Mouse (Mus musculus): ENCODE results near the gene Sucla2. TPM values are rescaled to one million over a fixed set of nuclear protein-coding genes. Genes with fewer than 3 reads are reported as not detected.
"Not testable (repeated sequence)": the region's sequence is repeated elsewhere in the genome, so short reads cannot be mapped to it uniquely, and the experiment has no call there.

Gene Sucla2
- total RNA-seq, 1 experiment from 2014 or later = 62.5 TPM

DNA sequence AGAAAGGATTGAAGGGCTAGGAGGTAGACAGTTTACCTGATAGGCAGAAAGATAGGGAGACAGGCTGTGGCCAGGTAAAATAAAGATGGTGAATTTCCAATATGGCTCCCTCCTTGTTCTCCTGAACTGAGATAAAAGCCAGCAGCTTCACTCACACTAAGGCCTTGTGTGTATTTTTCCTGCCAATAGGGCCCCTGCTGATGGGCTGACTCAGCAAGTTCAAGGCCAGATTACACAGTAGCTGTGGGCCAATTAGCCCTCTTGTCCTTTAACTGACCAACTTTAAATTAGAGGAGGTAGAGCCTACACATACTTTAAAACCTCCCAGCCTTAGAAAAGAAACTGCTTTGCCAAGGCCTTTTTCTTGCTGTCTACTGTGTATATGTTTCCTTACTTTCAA, 51.2 kb downstream of the Sucla2 start:
- ATAC-seq (ENCODE audit: extremely low read depth, insufficient number of reproducible peaks, low FRiP score, poor library complexity, severe bottlenecking) = no peak

GRCm38 (mm10) chr14:73588080-73588479, 63.0 kb downstream of the Sucla2 start:
- no peak for ATAC-seq (ENCODE audit: extremely low read depth, insufficient number of reproducible peaks, low FRiP score, poor library complexity, severe bottlenecking)

DNA sequence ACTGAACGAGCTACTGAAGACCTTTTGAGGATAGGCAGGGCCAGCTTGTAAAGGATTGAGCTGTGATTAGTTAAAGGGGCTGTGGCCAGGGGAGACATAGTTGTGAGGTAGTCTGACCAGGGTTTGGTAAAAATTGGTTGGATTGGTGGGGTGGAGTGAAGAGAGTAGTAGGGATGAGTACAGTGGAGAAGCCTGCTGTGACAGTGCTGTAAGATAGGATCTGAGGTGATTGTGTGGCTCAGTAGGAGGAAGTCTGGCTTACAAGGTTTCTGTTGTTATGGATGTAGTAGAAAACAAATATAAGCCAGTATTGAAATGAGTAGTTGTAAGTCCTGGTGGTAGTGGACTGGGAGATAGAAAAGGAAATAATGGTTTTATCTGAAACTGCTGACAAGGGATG, 67.0 kb downstream of the Sucla2 start:
- ATAC-seq (ENCODE audit: extremely low read depth, insufficient number of reproducible peaks, low FRiP score, poor library complexity, severe bottlenecking) = no peak

GRCm38 (mm10) chr14:73599720-73600119, 74.6 kb downstream of the Sucla2 start:
- no peak for ATAC-seq (ENCODE audit: extremely low read depth, insufficient number of reproducible peaks, low FRiP score, poor library complexity, severe bottlenecking)

- ATAC-seq (ENCODE audit: extremely low read depth, insufficient number of reproducible peaks, low FRiP score, poor library complexity, severe bottlenecking) = no peak
Observed at GRCm38 (mm10) chr14:73607732-73608131, 82.6 kb downstream of the Sucla2 start.

DNA sequence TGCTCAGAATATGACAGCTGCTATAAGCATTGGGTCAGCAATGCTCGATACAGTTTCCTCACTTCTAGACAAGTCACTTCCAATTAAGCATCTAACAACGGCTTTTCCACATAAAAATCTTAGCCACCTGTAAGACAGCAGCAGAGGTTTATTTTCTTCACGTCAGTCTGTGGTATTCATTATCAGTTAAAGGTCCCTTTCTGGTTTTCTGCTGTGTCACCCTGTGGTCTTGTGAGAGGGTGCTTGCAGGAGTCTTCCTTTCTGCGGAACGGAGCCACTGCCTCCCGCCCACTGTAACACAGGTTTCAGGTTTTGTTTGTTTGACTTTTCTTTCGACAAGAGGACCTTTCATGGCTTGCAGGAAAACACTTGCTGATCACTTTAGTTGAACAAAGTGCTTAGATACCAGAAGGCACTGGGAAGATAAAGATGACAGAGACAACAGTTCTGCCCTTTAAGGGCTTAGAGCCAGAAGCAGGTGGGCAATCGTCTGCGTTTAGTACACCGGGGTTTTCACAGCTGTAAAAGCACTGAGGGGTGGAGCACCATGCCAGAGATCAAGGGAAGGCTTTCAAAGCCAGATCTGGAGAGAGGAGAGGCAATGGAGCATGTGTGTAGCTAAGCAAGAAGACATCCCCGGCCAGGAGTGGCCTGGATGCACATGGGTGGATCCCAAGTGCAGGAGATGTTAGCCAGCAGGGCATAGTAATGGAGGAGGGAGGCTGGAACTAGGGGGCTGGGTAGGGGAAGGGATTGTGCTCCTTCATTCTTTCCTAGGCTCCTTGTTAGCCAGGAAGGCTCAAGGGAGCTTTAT, 83.8 kb downstream of the Sucla2 start:
- ATAC-seq (ENCODE audit: extremely low read depth, insufficient number of reproducible peaks, low FRiP score, poor library complexity, severe bottlenecking) = no peak

DNA sequence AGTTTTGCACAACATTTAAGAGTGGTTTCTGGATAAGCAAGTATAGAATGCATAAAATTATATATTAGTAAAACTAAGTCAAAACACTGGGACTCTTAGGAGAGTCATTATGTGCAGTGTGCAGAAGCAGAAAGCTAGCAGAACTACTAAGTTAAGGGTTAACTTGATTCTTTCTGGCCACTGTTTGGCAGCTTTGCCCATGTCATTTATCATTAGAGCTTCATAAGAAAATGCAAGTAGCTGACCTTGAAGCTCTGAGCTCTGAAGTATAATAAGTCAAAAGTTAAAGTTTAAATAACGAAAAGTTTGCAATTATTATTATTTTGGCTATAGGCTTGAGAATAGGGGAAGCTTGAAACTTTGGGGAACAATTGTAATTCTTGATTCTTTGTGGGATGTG, 89.8 kb downstream of the Sucla2 start:
- ATAC-seq (ENCODE audit: extremely low read depth, insufficient number of reproducible peaks, low FRiP score, poor library complexity, severe bottlenecking) = not testable (repeated sequence)

DNA sequence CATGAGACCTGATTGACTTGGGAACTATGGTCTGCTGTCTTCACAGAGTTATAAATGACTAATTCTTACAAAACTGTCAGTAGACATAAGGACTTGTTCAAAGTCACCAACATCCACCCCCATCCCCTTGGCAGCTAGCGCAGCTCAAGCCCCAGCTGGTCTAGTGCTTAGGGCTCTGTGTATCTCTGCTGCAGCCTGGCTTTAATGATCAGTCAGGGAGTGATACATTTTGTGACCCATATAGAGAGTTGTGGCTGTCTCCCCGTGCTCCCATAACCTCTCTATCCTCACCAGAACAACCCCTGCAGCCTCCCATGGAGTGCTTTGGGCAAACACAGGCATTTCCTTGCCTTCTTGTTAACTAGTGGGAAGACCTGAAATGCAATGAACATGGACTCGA, 95.8 kb downstream of the Sucla2 start:
- ATAC-seq (ENCODE audit: extremely low read depth, insufficient number of reproducible peaks, low FRiP score, poor library complexity, severe bottlenecking) = no peak

- no peak for ATAC-seq (ENCODE audit: extremely low read depth, insufficient number of reproducible peaks, low FRiP score, poor library complexity, severe bottlenecking)
Observed at GRCm38 (mm10) chr14:73622988-73623387, 97.9 kb downstream of the Sucla2 start.

DNA sequence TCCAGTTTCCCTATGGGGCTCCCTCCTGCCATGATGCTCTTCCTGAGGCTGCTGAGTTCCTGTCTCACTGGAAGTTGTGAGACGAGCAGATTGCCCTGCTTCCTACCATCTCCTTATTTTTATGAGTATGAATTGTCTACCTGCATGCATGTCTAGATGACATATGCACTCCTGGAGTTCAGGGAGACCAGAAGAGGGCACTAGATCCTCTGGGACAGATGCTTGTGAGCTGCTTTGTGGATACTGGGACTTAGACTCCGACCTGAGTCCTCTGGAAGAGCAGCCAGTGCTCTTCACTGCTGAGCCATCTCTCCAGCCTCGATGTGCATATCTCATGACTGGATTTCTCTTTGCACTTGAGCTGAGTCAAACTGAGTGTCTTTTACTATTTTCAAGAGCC, 100.3 kb downstream of the Sucla2 start:
- ATAC-seq (ENCODE audit: extremely low read depth, insufficient number of reproducible peaks, low FRiP score, poor library complexity, severe bottlenecking) = no peak

DNA sequence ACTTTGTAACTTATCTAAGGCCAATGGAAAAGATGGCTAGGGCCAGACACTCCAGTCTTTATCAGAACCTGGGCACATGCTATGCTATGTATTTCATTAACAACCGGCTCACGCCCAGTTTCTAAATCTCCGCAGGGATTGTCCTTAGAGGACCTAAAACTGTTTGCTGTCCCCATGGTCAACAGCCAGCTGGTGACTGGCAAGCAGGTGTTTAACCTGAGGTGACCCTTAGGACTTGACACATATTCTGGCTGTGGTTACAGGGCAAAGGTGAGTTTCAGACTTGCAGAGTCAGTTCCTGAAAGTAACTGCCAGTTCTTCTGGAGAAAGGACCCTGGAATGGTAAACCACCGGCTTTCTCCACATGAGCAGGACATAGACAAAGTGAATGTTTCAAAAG, 106.4 kb downstream of the Sucla2 start:
- no peak for ATAC-seq (ENCODE audit: extremely low read depth, insufficient number of reproducible peaks, low FRiP score, poor library complexity, severe bottlenecking)

GRCm38 (mm10) chr14:73632648-73633263, 107.6 kb downstream of the Sucla2 start:
- no peak for ATAC-seq (ENCODE audit: extremely low read depth, insufficient number of reproducible peaks, low FRiP score, poor library complexity, severe bottlenecking)

DNA sequence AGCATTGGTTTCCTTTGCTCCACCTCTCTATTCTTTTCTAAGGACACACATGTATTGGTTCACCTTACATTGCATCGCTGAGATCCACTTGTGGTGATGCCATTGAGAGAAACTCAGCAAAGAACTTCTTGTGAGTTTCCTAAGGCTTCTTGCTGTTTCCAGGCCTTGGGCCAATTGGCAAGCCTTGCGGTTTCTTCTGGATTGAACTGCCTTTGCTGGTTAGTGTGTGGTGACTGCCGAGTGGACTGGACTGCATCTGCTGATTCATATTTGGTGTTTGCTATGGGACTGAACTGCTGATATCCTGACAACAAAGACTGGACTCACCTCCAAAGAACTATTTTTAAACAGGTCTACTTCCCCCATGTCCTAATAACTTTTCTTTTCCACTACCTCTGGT, 109.2 kb downstream of the Sucla2 start:
- no peak for ATAC-seq (ENCODE audit: extremely low read depth, insufficient number of reproducible peaks, low FRiP score, poor library complexity, severe bottlenecking)

- ATAC-seq (ENCODE audit: extremely low read depth, insufficient number of reproducible peaks, low FRiP score, poor library complexity, severe bottlenecking) = no peak
Observed at GRCm38 (mm10) chr14:73637460-73637859, 112.3 kb downstream of the Sucla2 start.

Other genes with a start within 250 kb of the Sucla2 start
- 60.9 and 90.4 TPM in 2 replicates for gene Rb1, start 199.5 kb upstream of the Sucla2 start, total RNA-seq (2017)
- 993 and 1,047 TPM in 2 replicates for gene Itm2b, start 140.0 kb upstream of the Sucla2 start, total RNA-seq (2017)
- 64.4 and 64.7 TPM in 2 replicates for gene Med4, start 15.3 kb upstream of the Sucla2 start, total RNA-seq (2017)
- 8.3 and 10.4 TPM in 2 replicates for gene Nudt15, start 22.9 kb downstream of the Sucla2 start, total RNA-seq (2017)
- not detected in 2 replicates for gene Gm21750, start 135.9 kb downstream of the Sucla2 start, total RNA-seq (2017)

All from neutrophil, adult 5-6 weeks (primary cell).